Mouse (Mus musculus): Measurements from ENCODE around the gene Safb. TPM values are rescaled to one million over a fixed set of nuclear protein-coding genes. Genes with fewer than 3 reads are reported as not detected.
"Not testable (repeated sequence)": the region's sequence is repeated elsewhere in the genome, so short reads cannot be mapped to it uniquely, and the experiment has no call there.

Gene Safb
- polyA plus RNA-seq, 1 experiment from 2014 or later, result 113 TPM

- not testable (repeated sequence) for H3K4me2 ChIP-seq (replicated peaks)
- 86% methylated on average over 27 of the region's 27 CpGs for WGBS
These were observed 45.5 kb downstream of the Safb start for GRCm38 (mm10) chr17:56629800-56630781.

GRCm38 (mm10) chr17:56631807-56632206 lies 47.2 kb downstream of the Safb start:
- 62% methylated on average over 4 of the region's 4 CpGs for WGBS
- H3K4me3 ChIP-seq, result no peak overlapping the region
- H3K9ac ChIP-seq, result no peak overlapping the region
- H3K4me1 ChIP-seq, result peaks cover 10% of the 10 kb centered on the region
- ATAC-seq (ENCODE audit: low FRiP score, low read depth), result no peak
- no peaks in the 10 kb centered on the region for H3K27me3 ChIP-seq
- no peaks in the 10 kb centered on the region for H3K9me3 ChIP-seq
- no peak overlapping the region for H3K4me2 ChIP-seq (replicated peaks)
- no peaks in the 10 kb centered on the region for H3K36me3 ChIP-seq
- H3K27ac ChIP-seq, result no peak overlapping the region

More at GRCm38 (mm10) chr17:56629800-56630781, 45.5 kb downstream of the Safb start:
- not testable (repeated sequence) for H3K27me3 ChIP-seq; H3K9me3 ChIP-seq; ATAC-seq (ENCODE audit: low FRiP score, low read depth); H3K9ac ChIP-seq; H3K27ac ChIP-seq; H3K4me3 ChIP-seq; H3K36me3 ChIP-seq
- peaks cover 21% of the 10 kb centered on the region for H3K4me1 ChIP-seq

- H3K27ac ChIP-seq, result no peak overlapping the region
- no peak overlapping the region for H3K4me3 ChIP-seq
- 85% methylated on average over 6 of the region's 6 CpGs for WGBS
- H3K9ac ChIP-seq, result no peak overlapping the region
- no peaks in the 10 kb centered on the region for H3K4me1 ChIP-seq
- no peaks in the 10 kb centered on the region for H3K27me3 ChIP-seq
- ATAC-seq (ENCODE audit: low FRiP score, low read depth), result no peak
- H3K9me3 ChIP-seq, result no peaks in the 10 kb centered on the region
- H3K36me3 ChIP-seq, result no peaks in the 10 kb centered on the region
- no peak overlapping the region for H3K4me2 ChIP-seq (replicated peaks)
These were observed 49.4 kb downstream of the Safb start for GRCm38 (mm10) chr17:56634023-56634422.

- Histone ChIP-seq H3K9ac (no peak overlapping the region), H3K27me3 (no peaks in the 10 kb centered on the region), H3K9me3 (no peaks in the 10 kb centered on the region), H3K4me2 (replicated peaks) (no peak overlapping the region), H3K4me3 (no peak overlapping the region), H3K4me1 (no peaks in the 10 kb centered on the region), H3K36me3 (no peaks in the 10 kb centered on the region), H3K27ac (no peak overlapping the region)
- WGBS, result 77% methylated on average over 4 of the region's 4 CpGs
- no peak for ATAC-seq (ENCODE audit: low FRiP score, low read depth)
These were observed 58.6 kb downstream of the Safb start for GRCm38 (mm10) chr17:56643237-56643636.

GRCm38 (mm10) chr17:56647546-56647945 lies 62.9 kb downstream of the Safb start:
- ATAC-seq (ENCODE audit: low FRiP score, low read depth), result no peak

GRCm38 (mm10) chr17:56651801-56652200 lies 67.2 kb downstream of the Safb start:
- Histone ChIP-seq H3K27ac (no peak overlapping the region), H3K9ac (no peak overlapping the region), H3K9me3 (no peaks in the 10 kb centered on the region), H3K27me3 (no peaks in the 10 kb centered on the region), H3K36me3 (no peaks in the 10 kb centered on the region), H3K4me2 (replicated peaks) (no peak overlapping the region), H3K4me3 (no peak overlapping the region), H3K4me1 (no peaks in the 10 kb centered on the region)
- ATAC-seq (ENCODE audit: low FRiP score, low read depth), result peak; percentile 44; the same call in 1 of the 2 replicates
- WGBS, result 39% methylated on average over 10 of the region's 10 CpGs

More at GRCm38 (mm10) chr17:56647546-56647945, 62.9 kb downstream of the Safb start:
- no peaks in the 10 kb centered on the region for H3K4me1 ChIP-seq
- no peak overlapping the region for H3K9ac ChIP-seq
- WGBS, result 73% methylated on average over 10 of the region's 13 CpGs
- no peak overlapping the region for H3K4me2 ChIP-seq (replicated peaks)
- no peaks in the 10 kb centered on the region for H3K27me3 ChIP-seq
- H3K36me3 ChIP-seq, result no peaks in the 10 kb centered on the region
- H3K4me3 ChIP-seq, result no peak overlapping the region
- H3K9me3 ChIP-seq, result no peaks in the 10 kb centered on the region
- H3K27ac ChIP-seq, result no peak overlapping the region

GRCm38 (mm10) chr17:56654771-56655170 lies 70.1 kb downstream of the Safb start:
- WGBS, result 81% methylated on average over 2 of the region's 2 CpGs

GRCm38 (mm10) chr17:56655311-56655710 lies 70.7 kb downstream of the Safb start:
- ATAC-seq (ENCODE audit: low FRiP score, low read depth), result no peak
- no peak overlapping the region for H3K4me2 ChIP-seq (replicated peaks)
- H3K36me3 ChIP-seq, result no peaks in the 10 kb centered on the region
- H3K4me1 ChIP-seq, result no peaks in the 10 kb centered on the region
- no peak overlapping the region for H3K27ac ChIP-seq
- no peaks in the 10 kb centered on the region for H3K27me3 ChIP-seq
- WGBS, result 86% methylated on average over 3 of the region's 3 CpGs
- no peaks in the 10 kb centered on the region for H3K9me3 ChIP-seq
- H3K9ac ChIP-seq, result no peak overlapping the region
- H3K4me3 ChIP-seq, result no peak overlapping the region

More at GRCm38 (mm10) chr17:56654771-56655170, 70.1 kb downstream of the Safb start:
- Histone ChIP-seq H3K27ac (no peak overlapping the region), H3K9me3 (no peaks in the 10 kb centered on the region), H3K4me1 (no peaks in the 10 kb centered on the region), H3K36me3 (no peaks in the 10 kb centered on the region), H3K9ac (no peak overlapping the region), H3K27me3 (no peaks in the 10 kb centered on the region), H3K4me2 (replicated peaks) (no peak overlapping the region), H3K4me3 (no peak overlapping the region)
- no peak for ATAC-seq (ENCODE audit: low FRiP score, low read depth)

Other genes with a start within 250 kb of the Safb start
- 100 and 106 TPM in 2 replicates for gene Ptprs, start 108.3 kb upstream of the Safb start, polyA plus RNA-seq (2015; fragmentation: Nextera tagmentation; extraction: Ambion mirVana)
- not detected in 2 replicates for gene Znrf4, start 72.4 kb upstream of the Safb start, polyA plus RNA-seq (2015; fragmentation: Nextera tagmentation; extraction: Ambion mirVana)
- gene Gm20219, start 30.4 kb upstream of the Safb start, polyA plus RNA-seq (2015; fragmentation: Nextera tagmentation; extraction: Ambion mirVana), result 2.5 and 2.6 TPM in 2 replicates
- 85.2 and 91.4 TPM in 2 replicates for gene Safb2, start 240 bp upstream of the Safb start, polyA plus RNA-seq (2015; fragmentation: Nextera tagmentation; extraction: Ambion mirVana)
- 226 and 230 TPM in 2 replicates for gene 2410015M20Rik, start 24.9 kb downstream of the Safb start, polyA plus RNA-seq (2015; fragmentation: Nextera tagmentation; extraction: Ambion mirVana)
- 1,714 and 1,755 TPM in 2 replicates for gene Rpl36, start 28.6 kb downstream of the Safb start, polyA plus RNA-seq (2015; fragmentation: Nextera tagmentation; extraction: Ambion mirVana)
- 50.7 and 53.2 TPM in 2 replicates for gene Lonp1, start 42.1 kb downstream of the Safb start, polyA plus RNA-seq (2015; fragmentation: Nextera tagmentation; extraction: Ambion mirVana)
- gene Catsperd, start 43.3 kb downstream of the Safb start, polyA plus RNA-seq (2015; fragmentation: Nextera tagmentation; extraction: Ambion mirVana), result 0.54 and 0.92 TPM in 2 replicates
- 102 and 105 TPM in 2 replicates for gene Ranbp3, start 88.5 kb downstream of the Safb start, polyA plus RNA-seq (2015; fragmentation: Nextera tagmentation; extraction: Ambion mirVana)
- gene Ndufa11, start 132.9 kb downstream of the Safb start, polyA plus RNA-seq (2015; fragmentation: Nextera tagmentation; extraction: Ambion mirVana), result 431 and 434 TPM in 2 replicates
- 20.2 and 21.3 TPM in 2 replicates for gene Vmac, start 133.2 kb downstream of the Safb start, polyA plus RNA-seq (2015; fragmentation: Nextera tagmentation; extraction: Ambion mirVana)
- gene Nrtn, start 172.7 kb downstream of the Safb start, polyA plus RNA-seq (2015; fragmentation: Nextera tagmentation; extraction: Ambion mirVana), result 14.1 TPM in 2 replicates
- 47.7 and 50.5 TPM in 2 replicates for gene Dus3l, start 179.9 kb downstream of the Safb start, polyA plus RNA-seq (2015; fragmentation: Nextera tagmentation; extraction: Ambion mirVana)
- 1.4 and 1.5 TPM in 2 replicates for gene Prr22, start 185.4 kb downstream of the Safb start, polyA plus RNA-seq (2015; fragmentation: Nextera tagmentation; extraction: Ambion mirVana)
- 4.5 and 4.9 TPM in 2 replicates for gene Rfx2, start 246.2 kb downstream of the Safb start, polyA plus RNA-seq (2015; fragmentation: Nextera tagmentation; extraction: Ambion mirVana)

All from limb, embryonic 13.5 days (tissue).